Mouse (Mus musculus) adrenal gland, postnatal 36 days (tissue): ENCODE results near the gene Lrmda. TPM values are rescaled to one million over a fixed set of nuclear protein-coding genes. Genes with fewer than 3 reads are reported as not detected.

Source experiments
- DNase-seq, 2 experiments: peaks; one replicate each; pipeline ENCODE4 v3.0.0; 2021; ENCODE audit warnings: mixed read lengths in 1 of 2
- total RNA-seq, 2 experiments: library from RNA; stranded (reverse); gene quantifications; 2 replicates each; pipeline ENCODE4 v1.2.3; 2021

The Lrmda gene
- total RNA-seq, 2 experiments from 2014 or later, result 5.2 to 7.2 TPM

DNA sequence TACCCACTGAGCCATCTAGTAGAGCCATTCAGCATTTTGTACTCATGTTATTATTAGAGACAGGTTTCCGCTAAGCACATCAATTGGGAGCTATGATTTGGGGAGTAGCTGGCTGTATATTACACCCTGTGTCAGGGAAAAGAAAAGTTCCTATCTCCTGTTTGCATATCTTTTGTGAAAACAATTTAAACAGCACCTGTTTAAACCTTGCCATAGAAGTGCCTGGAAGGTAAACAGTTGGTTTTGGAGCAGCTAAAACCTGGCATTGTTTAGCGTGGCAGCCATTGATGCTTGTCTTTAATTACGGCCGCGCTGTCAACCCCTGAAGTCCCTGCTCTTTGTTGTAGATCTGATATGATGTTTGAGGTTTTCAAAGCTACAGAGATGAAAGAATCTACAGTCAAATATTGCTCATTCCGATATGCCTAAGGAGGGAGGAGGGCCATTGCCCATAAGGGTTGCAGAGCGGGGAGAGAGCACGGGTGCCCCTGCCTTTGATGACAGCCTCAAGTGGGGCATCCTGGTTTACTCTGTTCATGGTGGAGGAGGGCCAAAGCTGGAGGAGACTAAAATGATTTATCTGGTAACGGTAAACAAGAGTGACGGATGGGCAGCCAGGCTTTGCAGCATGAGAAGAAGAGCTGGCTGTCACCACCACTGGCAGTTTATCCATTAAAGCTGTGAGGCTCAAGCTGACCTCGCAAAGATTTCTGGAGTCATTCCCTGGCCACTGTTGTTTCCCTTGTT lies 306.9 kb downstream of the Lrmda start:
- DNase-seq, result no peak

DNA sequence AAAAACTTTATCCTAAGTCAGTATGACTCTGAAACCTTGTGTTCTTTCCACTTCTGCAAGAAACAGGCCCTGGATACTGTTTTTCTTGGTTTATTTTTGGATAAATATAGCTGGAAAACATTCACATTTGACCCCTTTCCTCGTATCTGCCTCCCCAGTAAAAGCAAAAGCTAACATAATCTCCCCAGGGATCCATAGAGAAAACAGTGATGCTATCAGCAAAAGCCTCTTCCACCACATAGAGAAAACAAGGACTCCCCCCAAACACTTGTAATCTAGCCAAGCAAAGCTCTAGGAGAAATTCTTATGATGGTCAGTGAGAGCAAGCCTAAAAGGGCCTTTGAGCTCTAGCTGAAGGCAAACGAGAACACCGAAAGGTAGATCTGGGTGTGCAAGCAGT lies 309.7 kb downstream of the Lrmda start:
- no peak for DNase-seq

DNA sequence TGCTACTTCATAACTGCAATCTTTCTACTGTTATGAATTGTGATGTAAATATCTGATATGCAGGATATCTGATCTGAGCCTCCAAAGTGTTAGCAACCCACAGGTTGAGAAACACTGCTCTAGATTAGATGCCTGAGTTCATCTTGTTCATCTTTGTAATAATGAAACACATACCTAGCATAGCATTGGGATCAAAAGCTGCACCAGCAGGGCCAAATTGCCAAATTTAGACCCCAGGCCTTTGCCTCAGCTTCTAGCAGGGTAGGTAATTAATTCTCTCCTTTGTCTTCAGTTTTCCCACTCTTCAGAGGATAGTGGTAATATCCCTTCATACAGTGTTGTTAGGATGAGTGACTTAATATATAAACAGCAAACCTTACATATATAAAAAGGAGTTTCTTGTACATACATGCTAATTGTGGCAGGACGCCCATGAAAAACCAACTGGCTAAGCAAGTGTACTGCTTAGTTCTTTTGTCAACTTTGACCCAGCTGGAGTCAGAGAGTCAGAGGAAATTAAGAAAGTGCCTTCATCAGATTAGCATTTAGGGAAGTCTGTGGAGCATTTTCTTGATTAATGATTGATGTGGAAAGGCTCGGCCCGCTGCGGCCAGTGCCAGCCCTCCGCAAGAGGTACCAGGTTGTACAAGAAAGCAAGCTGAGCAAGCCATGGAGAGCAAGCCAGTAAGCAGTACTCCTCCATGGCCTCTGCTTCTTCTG lies 315.7 kb downstream of the Lrmda start:
- DNase-seq, result no peak

DNA sequence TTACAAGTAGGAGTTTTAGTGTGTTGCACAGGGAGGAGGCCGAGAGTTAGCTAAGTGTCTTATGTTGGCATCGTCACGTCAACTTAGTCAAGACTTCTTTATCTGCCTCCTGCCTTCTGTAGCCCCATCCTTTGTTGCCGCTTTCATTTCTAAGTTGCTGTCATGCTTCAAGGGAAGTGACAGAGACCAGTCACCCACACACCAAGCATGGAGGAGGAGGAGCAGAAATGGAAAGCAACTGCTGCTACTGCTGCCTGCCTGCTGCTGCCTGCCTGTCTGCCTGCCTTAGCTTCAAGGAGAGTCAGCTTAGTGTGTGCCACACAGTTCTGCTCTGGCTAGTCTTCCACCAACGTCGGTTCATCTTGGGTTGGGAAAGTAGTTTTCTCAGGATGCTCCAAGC lies 319.7 kb downstream of the Lrmda start:
- no peak for DNase-seq

DNA sequence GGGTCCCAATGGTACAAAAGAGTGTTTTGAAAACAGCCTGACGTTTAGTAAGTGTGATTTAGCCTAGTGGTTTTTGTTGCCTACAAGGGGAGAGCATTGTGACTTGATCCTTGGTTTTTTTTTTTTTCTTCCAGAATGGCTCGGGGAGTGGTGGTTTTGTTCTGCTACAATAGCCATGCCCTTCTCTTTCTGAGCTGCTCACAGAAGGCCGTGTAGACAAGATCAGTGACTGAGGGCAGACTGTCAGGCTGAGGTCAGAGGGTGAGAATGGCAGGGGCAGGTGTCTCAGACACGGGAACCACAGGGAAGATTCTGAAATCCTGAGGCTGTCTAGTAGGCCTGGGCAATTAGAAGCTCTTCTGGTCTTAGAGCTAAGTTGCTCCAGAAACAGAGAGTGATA lies 323.8 kb downstream of the Lrmda start:
- no peak for DNase-seq

DNA sequence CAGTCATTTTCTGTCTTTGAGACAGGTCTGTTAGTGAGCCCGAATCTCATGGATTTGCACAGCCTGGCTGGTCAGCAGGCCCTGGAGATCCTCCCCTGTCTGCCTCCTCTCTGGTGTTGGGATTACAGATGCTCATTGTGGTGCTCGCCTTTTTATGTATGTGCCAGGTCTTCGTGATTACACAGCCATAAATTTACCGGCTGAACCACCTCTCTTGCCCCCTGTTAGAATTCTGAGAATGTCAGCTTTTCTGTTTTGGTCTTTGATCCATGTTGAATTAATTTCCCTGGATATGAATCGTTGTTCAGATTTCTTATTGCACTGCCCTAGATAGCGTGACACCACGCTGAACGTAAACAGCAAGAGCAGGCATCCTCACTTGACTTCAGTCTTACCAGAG lies 325.7 kb downstream of the Lrmda start:
- no peak for DNase-seq

DNA sequence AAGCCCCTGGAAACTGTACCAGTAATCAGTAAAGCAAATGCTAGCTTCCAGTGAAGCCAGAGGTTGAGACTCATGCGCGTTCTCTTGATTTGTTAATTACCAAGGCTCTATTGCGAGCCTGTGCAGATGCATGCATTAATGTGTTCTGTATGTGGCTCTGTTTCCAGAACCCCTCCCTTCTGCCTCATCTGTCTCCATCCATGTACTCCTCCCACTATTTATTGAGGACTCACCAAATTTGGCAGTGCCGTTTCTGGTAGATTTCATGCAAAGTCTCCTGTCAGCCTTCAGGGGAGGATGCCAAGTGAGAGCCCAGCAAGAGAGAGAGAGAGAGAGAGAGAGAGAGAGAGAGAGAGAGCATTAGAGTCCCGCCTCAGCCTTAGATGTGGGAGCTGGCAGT lies 334.1 kb downstream of the Lrmda start:
- DNase-seq, result no peak

GRCm38 (mm10) chr14:22354769-22355574 lies 335.5 kb downstream of the Lrmda start:
- no peak for DNase-seq

- no peak for DNase-seq
Observed at GRCm38 (mm10) chr14:22357991-22358503, 338.5 kb downstream of the Lrmda start.

GRCm38 (mm10) chr14:22364010-22364748 lies 344.7 kb downstream of the Lrmda start:
- DNase-seq, result no peak

- DNase-seq, result no peak
Observed at GRCm38 (mm10) chr14:22364771-22365355, 345.4 kb downstream of the Lrmda start.

DNA sequence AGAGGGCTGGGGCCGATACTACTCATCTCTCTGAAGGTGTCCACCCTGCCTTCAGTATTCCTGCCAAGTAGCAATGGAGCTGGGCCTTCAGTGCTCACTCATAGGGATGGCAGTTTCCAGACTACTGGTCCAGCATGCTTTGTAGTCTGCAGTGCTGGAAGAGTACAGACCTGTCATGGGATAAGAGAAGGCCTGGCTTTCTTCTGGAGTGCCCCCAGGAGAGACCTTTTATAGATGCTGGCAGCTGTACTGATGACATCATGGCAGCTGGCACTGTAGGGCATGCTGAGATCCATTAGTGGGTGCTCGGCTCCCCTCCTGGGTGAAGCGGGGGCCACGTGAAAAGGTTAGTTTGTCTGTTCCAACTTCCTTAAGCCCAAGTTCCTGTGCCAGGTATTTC lies 348.1 kb downstream of the Lrmda start:
- DNase-seq, result no peak

DNA sequence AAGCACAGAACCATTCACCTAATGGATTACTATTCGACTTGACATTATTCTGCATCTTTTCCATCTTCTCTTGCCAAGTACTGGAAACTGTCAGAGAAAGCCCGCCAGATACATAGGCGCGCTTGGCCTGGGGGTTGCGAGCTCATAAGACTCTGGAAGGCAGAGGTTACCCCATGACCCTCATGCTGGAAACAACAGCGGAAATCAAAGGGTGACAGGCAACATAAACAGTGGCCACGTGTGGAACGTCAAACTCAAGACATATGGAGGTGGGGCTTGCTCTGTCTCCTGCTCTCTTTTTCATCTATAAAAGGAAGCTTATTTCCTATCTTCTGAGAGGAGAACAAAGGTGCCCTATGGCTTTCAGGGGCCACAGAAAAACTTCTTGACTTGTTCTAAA lies 351.6 kb downstream of the Lrmda start:
- no peak for DNase-seq

DNA sequence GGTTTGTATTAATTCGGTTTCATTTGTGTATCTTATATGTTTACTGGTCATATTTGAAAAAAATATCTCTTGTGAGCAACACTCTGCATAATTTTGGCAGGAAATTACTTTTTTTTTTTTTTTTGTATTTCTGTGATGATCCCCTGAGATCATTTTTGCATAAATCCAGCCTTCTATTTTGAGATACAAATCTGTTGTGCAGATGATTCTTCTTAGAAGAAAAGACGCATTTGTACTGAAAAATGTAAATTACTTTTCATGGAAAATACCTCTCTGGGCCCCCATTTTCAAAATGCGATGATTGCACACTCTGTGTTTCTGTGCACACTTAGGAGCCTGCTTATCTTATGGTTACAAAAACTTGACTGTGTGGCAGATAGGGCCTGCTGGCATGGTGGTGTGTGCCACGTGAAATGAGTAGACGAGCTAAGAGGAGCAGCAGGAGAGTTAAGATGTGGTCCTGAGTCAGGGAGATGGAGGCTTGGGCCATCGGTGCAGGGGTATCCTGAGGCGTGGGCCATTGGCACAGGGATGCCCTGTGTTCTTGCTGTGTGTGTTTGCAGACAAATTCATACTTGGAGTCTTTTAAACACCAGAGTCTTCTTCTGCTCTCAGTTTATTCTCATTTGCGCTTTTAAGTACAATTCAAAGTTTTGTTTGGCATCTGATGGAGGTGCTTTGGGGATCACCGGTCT lies 353.3 kb downstream of the Lrmda start:
- DNase-seq, result no peak

DNA sequence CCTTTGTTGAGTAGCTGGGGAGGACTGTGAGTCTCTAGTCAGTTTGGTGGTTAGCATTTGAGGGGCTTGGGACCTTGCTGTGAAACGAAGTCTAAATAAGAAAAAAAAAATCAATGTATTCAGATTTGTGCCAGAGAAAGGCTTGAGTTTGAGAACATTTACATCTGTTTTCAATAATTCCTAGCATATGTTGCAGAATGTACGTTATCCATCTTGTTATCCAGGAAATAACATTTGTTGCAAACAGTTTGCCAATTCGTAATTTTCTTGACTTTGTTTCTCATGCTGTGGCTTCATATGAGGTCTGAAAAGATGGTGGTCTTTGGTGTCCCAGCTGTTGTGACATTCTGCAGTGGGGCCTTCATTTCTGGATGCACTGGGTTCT lies 353.8 kb downstream of the Lrmda start:
- DNase-seq, result no peak

GRCm38 (mm10) chr14:22377148-22377547 lies 357.6 kb downstream of the Lrmda start:
- DNase-seq, result no peak

DNA sequence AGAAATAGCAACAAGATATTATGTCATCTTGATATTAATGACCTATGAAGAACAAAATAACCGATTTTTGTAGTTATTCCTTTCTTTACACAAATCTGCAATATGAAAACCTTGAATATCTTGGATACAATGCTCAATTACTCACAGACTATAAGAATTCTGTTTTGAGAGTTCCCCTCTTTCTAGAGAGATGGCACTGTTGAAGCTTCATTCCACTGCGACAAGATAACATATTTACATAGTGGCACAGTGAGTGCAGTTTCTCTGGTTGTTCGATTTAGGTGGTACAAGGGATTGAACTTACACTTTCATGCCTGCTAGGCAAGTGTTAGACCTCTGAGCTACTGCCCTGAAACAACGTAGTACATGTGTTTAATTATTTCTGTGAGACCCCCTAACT lies 362.6 kb downstream of the Lrmda start:
- no peak for DNase-seq

GRCm38 (mm10) chr14:22393616-22394015 lies 374.1 kb downstream of the Lrmda start:
- no peak for DNase-seq

- DNase-seq, result no peak
Observed at GRCm38 (mm10) chr14:22402411-22402810, 382.9 kb downstream of the Lrmda start.

- peak in 1 of 2 experiments; percentile 5 for DNase-seq
Observed at GRCm38 (mm10) chr14:22406623-22407022, 387.1 kb downstream of the Lrmda start.

DNA sequence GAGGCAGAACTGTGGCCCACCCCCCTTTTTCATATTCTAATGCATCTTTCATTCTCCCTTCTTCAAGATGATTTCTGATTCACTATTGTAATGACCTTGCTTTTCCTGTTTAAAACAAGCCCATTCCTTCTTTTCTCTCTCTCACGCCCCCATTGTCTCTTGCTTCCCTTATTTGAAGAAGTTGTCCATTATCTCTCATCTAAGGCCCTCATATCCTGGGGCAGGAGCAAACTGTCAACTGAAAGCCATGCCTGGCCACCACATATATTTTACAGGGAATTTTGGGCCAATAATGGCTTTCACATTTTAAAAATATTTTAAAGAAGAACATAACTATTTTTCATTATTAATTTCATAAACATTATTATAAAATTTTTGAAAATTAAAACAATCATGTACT lies 391.3 kb downstream of the Lrmda start:
- DNase-seq, result no peak
